Mouse (Mus musculus): ENCODE data around the gene Ubxn7.

GRCm38 (mm10) chr16:32345521-32345920 lies 13.5 kb downstream of the Ubxn7 start:
- no peak for TF ChIP-seq POLR2A (IDR thresholded peaks at IDR 0.05; ENCODE audit: borderline replicate concordance, extremely low read depth, low read depth, low read length)
- TF ChIP-seq CTCF (IDR thresholded peaks at IDR 0.05; ENCODE audit: insufficient read depth, low read length), result no peak
